Mouse (Mus musculus) CH12.LX (cell line): ENCODE data around the gene Neb.

ENCODE experiments used
- CTCF ChIP-seq, 2 experiments: IDR thresholded peaks in 1 of 2; conservative IDR thresholded peaks in 1 of 2; 2 replicates each; pipeline ENCODE4 v1.5.1; 2011 to 2012; ENCODE audit warnings: low read depth in 2 of 2, low read length in 2 of 2, improper control_type of control experiment in 1 of 2, inconsistent platforms in 1 of 2, mild to moderate bottlenecking in 1 of 2, moderate library complexity in 1 of 2
- E2F4 ChIP-seq: IDR thresholded peaks from 2 replicates; pipeline ENCODE4 v1.6.1; 2011; ENCODE audit warnings: low read depth, low read length, improper control_type of control experiment; ENCODE audit not compliant: insufficient replicate concordance
- EP300 ChIP-seq: IDR thresholded peaks from 2 replicates; pipeline ENCODE4 v1.6.1; 2011; ENCODE audit warnings: low read length, improper control_type of control experiment
- MAFK ChIP-seq: IDR thresholded peaks from 2 replicates; pipeline ENCODE4 v1.6.1; 2011; ENCODE audit warnings: low read length, improper control_type of control experiment; ENCODE audit not compliant: insufficient replicate concordance
- NRF1 ChIP-seq: IDR thresholded peaks from 2 replicates; pipeline ENCODE4 v1.6.1; 2014; ENCODE audit warnings: low read depth, mild to moderate bottlenecking, inconsistent platforms, low read length, improper control_type of control experiment, moderate library complexity
- POLR2A ChIP-seq: IDR thresholded peaks from 2 replicates; pipeline ENCODE4 v1.6.1; 2011; ENCODE audit warnings: low read depth, mild to moderate bottlenecking, improper control_type of control experiment, low read length
- RAD21 ChIP-seq: IDR thresholded peaks from 2 replicates; pipeline ENCODE4 v1.6.1; 2011; ENCODE audit warnings: low read depth, mild to moderate bottlenecking, low read length, improper control_type of control experiment, moderate library complexity
- RCOR1 ChIP-seq: conservative IDR thresholded peaks from 2 replicates; pipeline ENCODE4 v1.6.1; 2012; ENCODE audit warnings: low read depth, mild to moderate bottlenecking, inconsistent platforms, low read length, improper control_type of control experiment
- SMC3 ChIP-seq: IDR thresholded peaks from 2 replicates; pipeline ENCODE4 v1.6.1; 2011; ENCODE audit warnings: low read depth, low read length, improper control_type of control experiment
- ZMIZ1 ChIP-seq: IDR thresholded peaks from 2 replicates; pipeline ENCODE4 v1.6.1; 2012; ENCODE audit warnings: low read depth, mild to moderate bottlenecking, inconsistent platforms, low read length, improper control_type of control experiment

DNA sequence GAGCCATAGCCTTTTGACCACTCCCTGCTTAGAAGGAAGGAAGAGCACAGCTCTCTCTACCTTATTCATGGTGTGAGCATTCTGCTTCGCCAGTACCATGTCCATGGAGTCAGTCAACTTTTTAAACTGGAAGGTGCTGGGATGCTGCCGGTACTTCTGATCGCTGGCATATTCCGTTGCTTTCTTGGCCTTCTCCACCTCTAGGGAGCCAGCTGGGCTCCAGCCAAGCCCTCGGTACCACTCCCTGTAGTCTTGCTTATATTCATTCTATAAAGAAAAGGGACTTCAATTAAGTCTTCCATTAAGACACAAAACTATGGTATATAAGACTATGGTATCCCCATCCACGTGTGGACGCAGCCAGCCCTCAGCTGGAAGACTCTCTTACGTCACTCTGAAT, 107.4 kb downstream of the Neb start:
- TF ChIP-seq CTCF (conservative IDR thresholded peaks at IDR 0.05 in 1 of 2, IDR thresholded peaks at IDR 0.05 in 1 of 2; ENCODE audit: low read depth in 2 of 2, low read length in 2 of 2) (no peak), POLR2A (no peak), ZMIZ1 (no peak), SMC3 (no peak), E2F4 (no peak), EP300 (no peak), RCOR1 (no peak), RAD21 (no peak), MAFK (no peak), NRF1 (no peak)
